Mouse (Mus musculus) granulocyte monocyte progenitor cell, adult 5-6 weeks (primary cell): ENCODE data around the gene Dtx1. TPM values are rescaled to one million over a fixed set of nuclear protein-coding genes. Genes with fewer than 3 reads are reported as not detected.

Source experiments
- ATAC-seq: replicated peaks from 2 replicates; pipeline ENCODE4 v1.8.0; 2016; ENCODE audit warnings: mild to moderate bottlenecking, moderate TSS enrichment, inconsistent platforms; ENCODE audit not compliant: poor library complexity, severe bottlenecking
- total RNA-seq, 2 experiments: library from RNA; stranded (forward) in 1 of 2; stranded (reverse) in 1 of 2; fragments of 200-712, 200-1000 nt in 1 of 2; fragments of >200 nt in 1 of 2; fragmentation: Nextera tagmentation in 1 of 2; gene quantifications; 2 replicates each; pipeline ENCODE4 v1.2.3; 2014 to 2017

The Dtx1 gene
- total RNA-seq (2014; fragmentation: Nextera tagmentation): not detected in 2 replicates
- total RNA-seq (2017): not detected in 2 replicates

GRCm38 (mm10) chr5:120711827-120712226, at the start of gene Dtx1:
TSS of gene Dtx1 (minus strand) at chr5:120711927.
- ATAC-seq: no peak

- peak; percentile 68 for ATAC-seq
These were observed 42.5 kb upstream of the Dtx1 start for GRCm38 (mm10) chr5:120754215-120754614.

GRCm38 (mm10) chr5:120752786-120753185, 41.1 kb upstream of the Dtx1 start:
- ATAC-seq: no peak

- no peak for ATAC-seq
These were observed 39.5 kb upstream of the Dtx1 start for GRCm38 (mm10) chr5:120751206-120751605.

- ATAC-seq: peak; percentile 65
These were observed 38.0 kb upstream of the Dtx1 start, which contains the start of gene Oas2 for GRCm38 (mm10) chr5:120749688-120750087. TSS of gene Oas2 (minus strand) at chr5:120749853.

- ATAC-seq: no peak
These were observed 34.7 kb upstream of the Dtx1 start for GRCm38 (mm10) chr5:120746451-120746850.

GRCm38 (mm10) chr5:120742125-120742524, 30.4 kb upstream of the Dtx1 start:
- 0 out of 2 replicates have a peak, but pooled peaks have one; percentile 30 for ATAC-seq

GRCm38 (mm10) chr5:120734380-120734990, 22.8 kb upstream of the Dtx1 start:
- no peak for ATAC-seq

- no peak for ATAC-seq
These were observed 22.0 kb upstream of the Dtx1 start for GRCm38 (mm10) chr5:120733696-120734095.

- no peak for ATAC-seq
These were observed 21.0 kb upstream of the Dtx1 start for GRCm38 (mm10) chr5:120732740-120733139.

- no peak for ATAC-seq
These were observed 17.6 kb upstream of the Dtx1 start for GRCm38 (mm10) chr5:120729319-120729718.

GRCm38 (mm10) chr5:120725811-120726455, 14.2 kb upstream of the Dtx1 start:
- ATAC-seq: no peak

GRCm38 (mm10) chr5:120721005-120721404, 9.3 kb upstream of the Dtx1 start:
- ATAC-seq: no peak

- no peak for ATAC-seq
These were observed 7.1 kb upstream of the Dtx1 start for GRCm38 (mm10) chr5:120718600-120719378.

GRCm38 (mm10) chr5:120717136-120717535, 5.4 kb upstream of the Dtx1 start:
- ATAC-seq: no peak

- ATAC-seq: peak; percentile 34; the same call in 1 of the 2 replicates
These were observed 2.6 kb upstream of the Dtx1 start for GRCm38 (mm10) chr5:120714314-120714713.

- no peak for ATAC-seq
These were observed 994 bp upstream of the Dtx1 start for GRCm38 (mm10) chr5:120712721-120713120.

GRCm38 (mm10) chr5:120711416-120711815, 311 bp downstream of the Dtx1 start:
- ATAC-seq: peak; percentile 58

GRCm38 (mm10) chr5:120710826-120711248, 890 bp downstream of the Dtx1 start:
- no peak for ATAC-seq

- ATAC-seq: no peak
These were observed 1.4 kb downstream of the Dtx1 start for GRCm38 (mm10) chr5:120710161-120710825.
